In genomic region chr11:54066400-54066799, GRCm38 (mm10) we compare ENCODE assay signal across 14 mouse cellular contexts. TPM values are rescaled to one million over a fixed set of nuclear protein-coding genes. Genes with fewer than 3 reads are reported as not detected.
DNase-seq lines count a peak whose midpoint lies in the region; ATAC-seq lines count a peak whose summit lies in the region.
"Had no signal": no experiment of that assay in that cellular context is flagged by ENCODE, and none has a peak within 500 bp of the region (broad histone marks: within the 10 kb centered on the region; RNA-seq: fewer than 3 reads in every experiment).

No protein-coding gene starts in this region.

- DNase-seq in hindbrain, embryonic 14.5 days (ENCODE audit: low spot score) = no peak
- DNase-seq in hindbrain, embryonic 11.5 days (ENCODE audit: low spot score) = no peak
- no peak for DNase-seq in kidney, adult 18-20 months
- no peak for DNase-seq in kidney, adult 9 months
- DNase-seq: B cell, adult 2 months; cerebellum, postnatal 25 days; kidney, adult 8-10 months; liver; thymus, postnatal 4 days had no signal

- peak overlapping the region; percentile 95 for H3K4me2 ChIP-seq in hindbrain, embryonic 14.5 days (replicated peaks)
- no peak overlapping the region for H3K4me2 ChIP-seq in hindbrain, embryonic 11.5 days (replicated peaks; ENCODE audit: low read depth, low read length)
- H3K4me2 ChIP-seq in embryonic facial prominence, embryonic 13.5 days = peak overlapping the region; percentile 92
- H3K4me2 ChIP-seq in limb, embryonic 12.5 days = peak overlapping the region; percentile 89
- peak overlapping the region; percentile 72; the same call in 1 of the 2 replicates for H3K4me2 ChIP-seq in stomach, embryonic 16.5 days (ENCODE audit: low read depth, low read length)

- H3K27ac ChIP-seq in hindbrain, embryonic 14.5 days = no peak overlapping the region
- no peak overlapping the region for H3K27ac ChIP-seq in hindbrain, embryonic 11.5 days (ENCODE audit: low read depth, low read length)
- no peak overlapping the region for H3K27ac ChIP-seq in embryonic facial prominence, embryonic 13.5 days
- H3K27ac ChIP-seq in limb, embryonic 12.5 days = peak overlapping the region; percentile 91; the same call in 1 of the 2 replicates
- no peak overlapping the region for H3K27ac ChIP-seq in stomach, embryonic 16.5 days (ENCODE audit: low read length)
- H3K27ac ChIP-seq: lung, embryonic 15.5 days had no signal

- H3K36me3 ChIP-seq in hindbrain, embryonic 14.5 days (replicated peaks; ENCODE audit: control insufficient read depth, insufficient read depth) = no peaks in the 10 kb centered on the region
- H3K36me3 ChIP-seq in hindbrain, embryonic 11.5 days (ENCODE audit: control insufficient read depth, insufficient read depth, low read length) = no peaks in the 10 kb centered on the region
- H3K36me3 ChIP-seq in embryonic facial prominence, embryonic 13.5 days = peaks cover 24% of the 10 kb centered on the region
- peaks cover 41% of the 10 kb centered on the region for H3K36me3 ChIP-seq in limb, embryonic 12.5 days
- no peaks in the 10 kb centered on the region for H3K36me3 ChIP-seq in stomach, embryonic 16.5 days (ENCODE audit: control insufficient read depth, insufficient read depth, low read length)
- H3K36me3 ChIP-seq: lung, embryonic 15.5 days had no signal

- no peak for ATAC-seq in hindbrain, embryonic 14.5 days (ENCODE audit: low FRiP score)
- no peak for ATAC-seq in hindbrain, embryonic 11.5 days (ENCODE audit: low FRiP score)
- no peak for ATAC-seq in embryonic facial prominence, embryonic 13.5 days (ENCODE audit: insufficient number of reproducible peaks, insufficient read depth, low FRiP score, low TSS enrichment, low read depth)
- no peak for ATAC-seq in limb, embryonic 12.5 days (ENCODE audit: insufficient number of reproducible peaks, insufficient read depth, low FRiP score, low TSS enrichment, low read depth)
- ATAC-seq in stomach, embryonic 16.5 days (ENCODE audit: insufficient read depth, low FRiP score) = no peak
- ATAC-seq: midbrain, embryonic 16.5 days had no signal

- WGBS in hindbrain, embryonic 14.5 days = 87% methylated on average over 5 of the region's 5 CpGs
- WGBS in hindbrain, embryonic 11.5 days = 83% methylated on average over 5 of the region's 5 CpGs
- 66% methylated on average over 5 of the region's 5 CpGs for WGBS in embryonic facial prominence, embryonic 13.5 days
- 59% methylated on average over 5 of the region's 5 CpGs for WGBS in limb, embryonic 12.5 days
- WGBS in stomach, embryonic 16.5 days = 56% methylated on average over 5 of the region's 5 CpGs

- peaks cover 11% of the 10 kb centered on the region; the same call in 1 of the 2 replicates for H3K4me1 ChIP-seq in hindbrain, embryonic 14.5 days (replicated peaks; ENCODE audit: control insufficient read depth, insufficient read depth, low read length)
- H3K4me1 ChIP-seq in hindbrain, embryonic 11.5 days (replicated peaks; ENCODE audit: control insufficient read depth, insufficient read depth, low read length) = no peaks in the 10 kb centered on the region
- H3K4me1 ChIP-seq in embryonic facial prominence, embryonic 13.5 days = peaks cover 75% of the 10 kb centered on the region
- H3K4me1 ChIP-seq in limb, embryonic 12.5 days (replicated peaks) = peaks cover 73% of the 10 kb centered on the region
- peaks cover 49% of the 10 kb centered on the region for H3K4me1 ChIP-seq in stomach, embryonic 16.5 days (ENCODE audit: control insufficient read depth, insufficient read depth, low read length)

- H3K9me3 ChIP-seq in hindbrain, embryonic 14.5 days (ENCODE audit: control insufficient read depth, low read length) = no peaks in the 10 kb centered on the region
- no peaks in the 10 kb centered on the region for H3K9me3 ChIP-seq in hindbrain, embryonic 11.5 days (ENCODE audit: control insufficient read depth, low read length)
- H3K9me3 ChIP-seq in embryonic facial prominence, embryonic 13.5 days = no peaks in the 10 kb centered on the region
- no peaks in the 10 kb centered on the region for H3K9me3 ChIP-seq in limb, embryonic 12.5 days
- H3K9me3 ChIP-seq in stomach, embryonic 16.5 days (replicated peaks; ENCODE audit: control insufficient read depth, low read length) = no peaks in the 10 kb centered on the region
- H3K9me3 ChIP-seq: lung, embryonic 15.5 days had no signal

- H3K27me3 ChIP-seq in hindbrain, embryonic 14.5 days (ENCODE audit: control insufficient read depth, insufficient read depth, low read length) = peaks cover 6% of the 10 kb centered on the region; the same call in 1 of the 2 replicates
- no peaks in the 10 kb centered on the region for H3K27me3 ChIP-seq in hindbrain, embryonic 11.5 days (ENCODE audit: control insufficient read depth, insufficient read depth, low read length)
- no peaks in the 10 kb centered on the region for H3K27me3 ChIP-seq in embryonic facial prominence, embryonic 13.5 days
- H3K27me3 ChIP-seq in limb, embryonic 12.5 days = no peaks in the 10 kb centered on the region
- no peaks in the 10 kb centered on the region for H3K27me3 ChIP-seq in stomach, embryonic 16.5 days (ENCODE audit: control insufficient read depth, insufficient read depth, low read length)

- no peak overlapping the region for H3K4me3 ChIP-seq in hindbrain, embryonic 14.5 days (replicated peaks; ENCODE audit: low read length)
- H3K4me3 ChIP-seq in hindbrain, embryonic 11.5 days (ENCODE audit: low read depth, low read length) = no peak overlapping the region
- H3K4me3 ChIP-seq in embryonic facial prominence, embryonic 13.5 days = peak overlapping the region; percentile 77
- H3K4me3 ChIP-seq in limb, embryonic 12.5 days (replicated peaks) = peak overlapping the region; percentile 62
- no peak overlapping the region; the same call in 1 of the 2 replicates for H3K4me3 ChIP-seq in stomach, embryonic 16.5 days (replicated peaks; ENCODE audit: low read length)
- H3K4me3 ChIP-seq: lung, embryonic 15.5 days had no signal

- H3K9ac ChIP-seq in hindbrain, embryonic 14.5 days = no peak overlapping the region
- H3K9ac ChIP-seq in hindbrain, embryonic 11.5 days (ENCODE audit: low read depth, low read length) = no peak overlapping the region
- H3K9ac ChIP-seq in embryonic facial prominence, embryonic 13.5 days = peak overlapping the region; percentile 90
- H3K9ac ChIP-seq in limb, embryonic 12.5 days (replicated peaks) = peak overlapping the region; percentile 85
- peak overlapping the region; percentile 82; the same call in 1 of the 2 replicates for H3K9ac ChIP-seq in stomach, embryonic 16.5 days (ENCODE audit: low read length)
- H3K9ac ChIP-seq: lung, embryonic 15.5 days had no signal

RNA-seq across cellular contexts. Expression of gene Pdlim4, which starts 2.4 kb away (rescaled TPM):
- polyA plus RNA-seq in hindbrain, embryonic 14.5 days (2014; fragmentation: Nextera tagmentation; extraction: Ambion mirVana) = 26.3 and 30.0 TPM in 2 replicates
- polyA plus RNA-seq in hindbrain, embryonic 11.5 days (2014; fragmentation: Nextera tagmentation; extraction: Ambion mirVana) = 46.4 and 49.3 TPM in 2 replicates
- polyA plus RNA-seq in embryonic facial prominence, embryonic 13.5 days (2015; fragmentation: Nextera tagmentation; extraction: Ambion mirVana) = 168 and 172 TPM in 2 replicates
- polyA plus RNA-seq in limb, embryonic 12.5 days (2016; fragmentation: Nextera tagmentation; extraction: Ambion mirVana) = 188 and 205 TPM in 2 replicates
- polyA plus RNA-seq in stomach, embryonic 16.5 days (2015; fragmentation: Nextera tagmentation; extraction: Ambion mirVana) = 63.7 and 65.9 TPM in 2 replicates

RNA-seq across cellular contexts. Expression of gene P4ha2, which starts 33.5 kb away (rescaled TPM):
- polyA plus RNA-seq in hindbrain, embryonic 14.5 days (2014; fragmentation: Nextera tagmentation; extraction: Ambion mirVana) = 8.9 and 10.4 TPM in 2 replicates
- polyA plus RNA-seq in hindbrain, embryonic 11.5 days (2014; fragmentation: Nextera tagmentation; extraction: Ambion mirVana) = 18.2 and 20.3 TPM in 2 replicates
- polyA plus RNA-seq in embryonic facial prominence, embryonic 13.5 days (2015; fragmentation: Nextera tagmentation; extraction: Ambion mirVana) = 68.2 and 76.4 TPM in 2 replicates
- polyA plus RNA-seq in limb, embryonic 12.5 days (2016; fragmentation: Nextera tagmentation; extraction: Ambion mirVana) = 52.7 and 56.6 TPM in 2 replicates
- 78.6 and 86.8 TPM in 2 replicates for polyA plus RNA-seq in stomach, embryonic 16.5 days (2015; fragmentation: Nextera tagmentation; extraction: Ambion mirVana)

RNA-seq across cellular contexts. Expression of gene Slc22a4, which starts 38.5 kb away (rescaled TPM):
- polyA plus RNA-seq in hindbrain, embryonic 14.5 days (2014; fragmentation: Nextera tagmentation; extraction: Ambion mirVana) = 3.4 and 4.0 TPM in 2 replicates
- 1.2 and 1.6 TPM in 2 replicates for polyA plus RNA-seq in hindbrain, embryonic 11.5 days (2014; fragmentation: Nextera tagmentation; extraction: Ambion mirVana)
- polyA plus RNA-seq in embryonic facial prominence, embryonic 13.5 days (2015; fragmentation: Nextera tagmentation; extraction: Ambion mirVana) = 2.9 and 3.9 TPM in 2 replicates
- 1.3 and 1.7 TPM in 2 replicates for polyA plus RNA-seq in limb, embryonic 12.5 days (2016; fragmentation: Nextera tagmentation; extraction: Ambion mirVana)
- polyA plus RNA-seq in stomach, embryonic 16.5 days (2015; fragmentation: Nextera tagmentation; extraction: Ambion mirVana) = 2.7 and 2.9 TPM in 2 replicates

Comparison
In these comparisons a context has a peak if more than half of its experiments do, and no peak if none do; other contexts are left out.
1. H3K4me3 ChIP-seq: peak in embryonic facial prominence, embryonic 13.5 days (single experiment) and limb, embryonic 12.5 days (single experiment); none in hindbrain, embryonic 14.5 days (single experiment), hindbrain, embryonic 11.5 days (single experiment) and stomach, embryonic 16.5 days (single experiment).
2. H3K9ac ChIP-seq: peak in embryonic facial prominence, embryonic 13.5 days (single experiment), limb, embryonic 12.5 days (single experiment) and stomach, embryonic 16.5 days (single experiment); none in hindbrain, embryonic 14.5 days (single experiment) and hindbrain, embryonic 11.5 days (single experiment).